Mouse (Mus musculus): Measurements from ENCODE around the gene Npm1.

The Npm1 gene

GRCm38 (mm10) chr11:33162998-33163506, at the start of gene Npm1:
Npm1 (minus strand) TSS chr11:33163206.
- peak; percentile 100 for DNase-seq

- no peak for DNase-seq
Measured at GRCm38 (mm10) chr11:33207411-33207810, 44.4 kb upstream of the Npm1 start.

DNA sequence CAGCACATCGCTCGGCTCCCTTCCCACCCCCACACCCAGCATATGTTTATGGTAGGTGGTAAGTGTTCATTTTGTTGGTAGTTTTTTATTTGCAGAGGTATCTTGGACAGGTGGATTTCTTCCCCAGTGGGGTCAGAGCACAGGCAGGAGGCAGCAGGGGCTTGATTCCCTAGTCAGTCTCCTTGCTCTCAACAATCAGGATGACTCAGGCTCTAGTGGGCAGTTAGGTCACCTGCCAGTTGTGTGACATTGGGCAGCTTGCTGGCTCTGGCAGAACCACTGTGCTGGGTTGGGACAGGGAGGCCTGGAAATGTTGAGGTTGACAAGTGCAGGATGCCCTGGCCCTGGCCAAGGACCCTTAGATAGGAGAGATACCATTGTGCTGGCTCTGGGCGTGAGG, 42.0 kb upstream of the Npm1 start:
- DNase-seq = peak; percentile 18

GRCm38 (mm10) chr11:33204329-33204705, 41.3 kb upstream of the Npm1 start:
- peak; percentile 44 for DNase-seq

DNA sequence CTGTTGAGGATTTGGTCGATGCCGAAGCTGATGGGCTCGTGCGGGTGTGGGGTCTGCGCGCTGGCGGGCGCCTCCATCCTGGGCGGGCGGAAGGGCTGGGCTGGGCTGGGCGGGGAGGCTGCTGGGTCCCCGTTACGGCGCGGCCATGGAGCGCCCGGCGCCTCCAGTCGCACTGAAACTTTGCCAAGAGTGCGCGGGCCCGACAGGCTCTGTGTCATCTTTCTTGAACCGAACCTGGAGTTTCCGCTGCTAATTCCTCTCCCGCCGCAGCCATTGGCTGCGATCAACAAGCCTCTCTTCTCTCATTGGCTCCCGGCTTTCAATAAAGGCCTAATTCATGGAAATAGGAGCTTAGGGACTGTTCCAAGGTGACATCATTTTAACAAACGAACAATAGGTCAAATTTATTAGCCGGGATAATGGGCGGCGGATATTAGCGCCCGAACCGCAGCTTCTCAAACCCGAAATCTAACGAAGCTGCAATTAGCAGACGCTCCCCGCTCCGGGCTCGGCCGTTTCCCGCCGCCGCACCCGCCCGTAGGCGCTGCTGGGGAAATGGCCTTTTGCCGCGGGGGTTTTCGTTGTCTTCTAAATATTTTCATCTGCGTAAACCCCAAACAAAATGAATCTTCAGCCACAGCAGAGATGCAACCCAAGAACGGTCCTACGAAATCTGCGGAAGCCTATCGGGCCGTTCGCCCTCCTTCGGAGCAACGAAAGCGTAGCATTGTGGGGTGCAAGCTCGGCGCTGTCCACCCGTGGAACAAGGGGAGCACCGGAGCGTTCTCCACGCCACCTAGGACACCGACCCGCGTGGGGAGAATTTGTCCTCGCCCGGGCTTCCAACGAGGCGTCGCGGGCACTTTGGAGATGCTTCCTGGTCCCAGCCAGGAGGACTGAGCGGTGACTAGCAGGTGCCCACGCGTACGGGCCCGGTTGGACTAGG, 40.6 kb upstream of the Npm1 start, which contains the start of gene Tlx3:
Gene Tlx3, minus strand, starts transcription at position 207 of the 946 bp plus-strand sequence.
- DNase-seq = peak; percentile 86

- no peak for DNase-seq
Measured at GRCm38 (mm10) chr11:33202972-33203371, 40.0 kb upstream of the Npm1 start.

GRCm38 (mm10) chr11:33202296-33202695, 39.3 kb upstream of the Npm1 start:
- peak; percentile 44 for DNase-seq

DNA sequence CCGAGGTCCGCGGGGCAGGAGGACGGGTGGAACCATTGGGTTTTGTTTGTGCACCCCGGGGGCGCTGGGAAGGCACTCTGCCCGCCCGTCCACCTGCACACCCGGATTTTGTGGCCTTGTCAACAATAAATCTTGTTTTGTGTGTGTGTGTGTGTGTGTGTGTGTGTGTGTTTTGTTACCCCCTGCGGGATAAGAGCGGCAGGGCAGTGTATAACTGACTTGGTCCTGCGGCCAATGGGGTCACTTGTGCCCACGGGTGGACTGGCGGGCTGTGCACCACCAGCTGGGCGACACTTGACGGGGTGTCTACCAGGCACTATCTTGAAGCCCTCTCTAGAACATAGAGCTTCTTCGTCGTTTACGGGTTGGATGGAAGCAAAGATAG, 38.6 kb upstream of the Npm1 start:
- no peak for DNase-seq

GRCm38 (mm10) chr11:33200764-33201625, 38.0 kb upstream of the Npm1 start:
- peak; percentile 72 for DNase-seq

GRCm38 (mm10) chr11:33199906-33200763, 37.1 kb upstream of the Npm1 start:
- DNase-seq = peak; percentile 56

DNA sequence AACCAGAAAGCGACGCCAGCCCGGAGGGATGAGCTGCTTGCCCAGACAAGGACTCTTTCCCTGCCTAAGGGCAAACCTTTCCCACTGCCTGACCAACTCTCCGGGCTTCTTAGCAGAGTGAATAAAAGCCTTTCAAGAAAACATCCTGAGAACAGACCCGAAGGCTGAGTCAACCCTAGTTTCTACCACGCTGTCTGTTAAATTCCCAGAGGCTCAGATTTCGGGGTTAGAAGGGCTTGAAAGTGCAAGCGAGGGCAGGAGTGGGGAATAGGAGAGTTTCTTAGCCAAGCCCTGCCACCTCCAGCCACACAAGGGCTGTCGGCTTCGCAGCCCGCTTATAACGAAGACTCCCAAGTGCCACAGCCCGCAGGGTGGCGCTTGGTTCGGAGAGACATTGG, 36.1 kb upstream of the Npm1 start:
- no peak for DNase-seq

DNA sequence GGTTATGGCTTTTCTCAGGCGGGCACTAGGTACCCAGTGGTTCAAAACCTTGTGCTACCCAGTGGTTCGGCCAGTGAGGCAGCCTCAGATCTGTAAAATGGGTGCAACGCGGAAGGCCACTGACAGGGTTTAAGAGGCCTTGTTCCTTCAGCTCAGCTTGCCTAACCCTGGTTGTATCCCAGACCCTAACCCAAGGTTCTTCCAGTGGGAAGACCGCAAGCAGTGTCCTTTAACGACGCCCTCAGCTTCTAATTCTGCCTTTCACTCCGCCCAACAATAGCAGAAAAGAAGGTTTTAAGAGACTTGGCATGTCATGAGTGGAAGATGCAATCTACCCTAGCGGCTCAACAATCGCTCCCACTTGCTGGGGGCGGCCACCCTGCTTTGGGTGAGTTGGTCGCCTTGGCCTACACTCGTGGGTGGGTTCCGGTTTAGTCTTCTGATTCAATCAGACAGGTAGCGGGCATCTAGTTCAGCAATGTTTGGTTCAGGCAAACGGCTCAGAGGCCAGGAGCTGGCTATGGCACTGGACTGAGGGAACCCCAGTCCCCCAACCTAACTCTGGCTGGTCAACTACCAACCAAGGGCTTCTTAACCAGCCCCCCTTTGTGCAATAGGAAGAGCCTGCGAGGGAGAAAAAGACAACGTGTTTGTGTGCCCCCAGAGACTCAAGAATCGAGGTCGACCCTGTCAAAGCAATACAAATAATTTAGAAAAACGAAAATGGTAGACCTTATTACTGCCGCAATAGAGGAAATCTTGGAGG, 35.5 kb upstream of the Npm1 start:
- peak; percentile 14 for DNase-seq

DNA sequence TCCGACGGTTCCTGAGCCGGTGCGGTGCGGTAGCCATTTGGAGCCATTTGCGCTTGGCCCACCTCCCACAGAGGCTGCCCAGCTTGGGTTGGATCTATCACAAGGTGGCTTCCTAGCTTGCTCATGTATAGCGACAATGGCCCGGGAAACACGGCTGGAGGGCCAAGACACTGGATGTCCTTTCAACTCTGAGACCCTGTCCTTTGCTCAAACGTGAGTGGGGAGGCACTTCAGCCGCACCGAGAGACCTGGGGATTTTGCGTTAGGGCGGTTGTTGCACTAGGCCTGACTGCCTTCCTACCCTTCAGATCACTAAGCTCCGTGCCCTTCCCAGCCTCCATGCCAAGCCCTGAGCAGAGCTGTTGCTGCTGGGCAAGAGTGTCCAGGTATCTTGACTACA, 34.7 kb upstream of the Npm1 start:
- DNase-seq = no peak

- no peak for DNase-seq
Measured at GRCm38 (mm10) chr11:33197133-33197514, 34.1 kb upstream of the Npm1 start.

GRCm38 (mm10) chr11:33196447-33197132, 33.6 kb upstream of the Npm1 start:
- peak; percentile 29 for DNase-seq

GRCm38 (mm10) chr11:33195531-33196446, 32.8 kb upstream of the Npm1 start:
- peak; percentile 9 for DNase-seq

DNA sequence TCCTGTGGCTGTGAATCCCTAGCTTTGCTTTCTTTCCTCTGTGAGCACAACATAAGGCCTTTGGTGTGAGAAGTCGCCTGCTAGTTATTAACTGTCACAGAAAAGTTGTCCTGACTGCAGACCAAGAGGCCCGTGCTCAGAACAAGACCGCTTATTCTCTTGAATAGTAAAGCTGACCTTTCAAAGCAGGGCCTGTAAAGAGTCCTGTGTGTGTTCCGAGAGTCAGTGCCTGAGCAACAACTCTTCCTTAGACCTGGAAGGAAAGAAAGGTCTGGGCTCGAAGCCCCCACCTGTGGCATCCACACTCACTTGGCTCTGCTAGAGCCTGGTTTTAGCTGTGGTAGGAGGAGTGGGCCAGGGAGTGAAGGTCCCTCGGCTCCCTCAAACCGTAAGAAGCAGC, 32.1 kb upstream of the Npm1 start:
- no peak for DNase-seq

- no peak for DNase-seq
Measured at GRCm38 (mm10) chr11:33193695-33194094, 30.7 kb upstream of the Npm1 start.

DNA sequence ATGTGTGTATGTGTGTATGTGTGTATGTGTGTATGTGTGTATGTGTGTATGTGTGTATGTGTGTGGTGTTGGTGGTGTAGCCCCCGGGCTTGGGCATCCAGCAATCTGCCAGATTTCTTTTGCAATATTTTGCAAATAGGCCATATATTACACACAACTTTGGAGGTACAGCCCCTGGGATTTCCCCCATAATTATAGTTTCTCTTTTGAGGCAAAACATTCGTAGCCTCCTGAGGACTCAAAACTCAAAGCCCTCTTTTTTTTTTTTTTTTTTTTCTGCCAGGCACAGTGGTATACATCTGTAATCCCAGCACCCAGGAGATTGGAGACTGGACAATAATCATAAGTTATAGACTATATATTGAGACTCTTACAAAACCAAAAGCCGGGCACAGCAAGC, 18.8 kb upstream of the Npm1 start:
- no peak for DNase-seq

DNA sequence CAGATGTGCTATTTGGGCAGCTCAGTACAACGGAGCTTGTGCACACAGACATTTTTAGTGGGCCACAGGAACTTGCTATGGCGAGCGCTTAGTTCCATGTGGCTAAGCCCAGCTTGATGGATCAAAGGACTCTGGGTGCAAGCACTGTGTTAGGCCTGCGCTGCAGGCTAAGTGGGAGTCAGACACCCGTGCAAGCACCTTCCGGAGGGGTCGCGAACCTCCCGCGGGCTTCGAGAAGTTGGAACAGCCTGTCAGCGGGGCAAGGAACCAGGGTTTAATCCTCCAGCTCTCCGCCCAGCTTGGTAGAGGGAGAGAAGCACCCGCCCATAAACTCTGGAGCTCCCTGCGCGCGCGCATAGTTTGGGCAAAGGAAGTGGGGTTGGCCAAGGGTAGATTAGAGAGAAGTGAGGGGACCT, 17.7 kb upstream of the Npm1 start:
- DNase-seq = peak; percentile 62

Measured in retina, postnatal 1 day (tissue).